Mouse (Mus musculus): ENCODE results near the gene Dennd6b. TPM values are rescaled to one million over a fixed set of nuclear protein-coding genes. Genes with fewer than 3 reads are reported as not detected.

Dennd6b gene
- polyA plus RNA-seq, 1 experiment from 2014 or later: 4.4 TPM

DNA sequence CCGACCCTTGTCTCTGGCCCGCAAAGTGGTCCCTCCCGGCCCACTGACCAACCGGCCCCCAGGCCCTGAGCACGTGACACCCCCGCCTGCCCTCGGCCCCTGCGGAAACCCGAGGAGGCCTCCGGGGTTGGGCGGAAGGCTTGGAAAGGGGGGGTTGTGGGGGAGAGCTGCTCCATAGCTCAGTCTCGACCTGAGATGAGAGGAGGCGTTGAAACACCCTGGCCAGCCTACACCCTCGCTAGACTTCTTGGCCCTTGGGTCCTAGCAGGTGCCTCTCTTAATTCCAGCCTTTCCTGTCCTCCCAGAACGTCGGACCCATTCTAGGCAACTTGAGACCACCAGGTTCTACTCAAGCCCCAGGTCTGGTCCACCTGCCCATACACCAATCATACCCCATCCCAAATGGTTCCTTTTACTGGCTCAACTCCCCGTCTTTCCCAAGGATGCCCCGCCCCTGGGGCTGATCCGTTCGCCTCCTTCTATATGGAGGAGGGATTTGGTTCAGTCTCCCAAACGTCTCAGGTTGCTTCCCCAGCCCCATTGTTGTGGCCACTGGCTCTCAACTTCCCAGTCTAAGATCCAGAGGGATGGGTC is 55.5 kb downstream of the Dennd6b start, which contains the start of gene Mapk12:
Mapk12 (minus strand) TSS at position 45 of the 594 bp plus-strand sequence.
- Histone ChIP-seq H3K4me2 (replicated peaks; ENCODE audit: low read depth, low read length) (peak within 1 kb of the TSS; percentile 90), H3K9me3 (ENCODE audit: low read length) (no peaks in the 10 kb centered on the region), H3K4me3 (ENCODE audit: low read depth, low read length) (peak within 1 kb of the TSS; percentile 53), H3K27me3 (replicated peaks; ENCODE audit: insufficient read depth, low read length) (peaks cover 15% of the 10 kb centered on the region; the same call in 1 of the 2 replicates), H3K4me1 (ENCODE audit: insufficient read depth, low read depth, low read length) (peaks cover 7% of the 10 kb centered on the region; the same call in 1 of the 2 replicates), H3K27ac (ENCODE audit: low read length) (peak within 1 kb of the TSS; percentile 51; the same call in 1 of the 2 replicates), H3K36me3 (ENCODE audit: insufficient read depth, low read length) (no peaks in the 10 kb centered on the region), H3K9ac (replicated peaks; ENCODE audit: low read depth) (peak within 1 kb of the TSS; percentile 34)
- TF ChIP-seq CTCF (IDR thresholded peaks at IDR 0.05) (no peak), EP300 (IDR thresholded peaks at IDR 0.05) (no peak)
- DNase-seq (ENCODE audit: low spot score) (peak; percentile 62), ATAC-seq (peak; percentile 81)
- 2% methylated on average over 21 of the region's 21 CpGs for WGBS

DNA sequence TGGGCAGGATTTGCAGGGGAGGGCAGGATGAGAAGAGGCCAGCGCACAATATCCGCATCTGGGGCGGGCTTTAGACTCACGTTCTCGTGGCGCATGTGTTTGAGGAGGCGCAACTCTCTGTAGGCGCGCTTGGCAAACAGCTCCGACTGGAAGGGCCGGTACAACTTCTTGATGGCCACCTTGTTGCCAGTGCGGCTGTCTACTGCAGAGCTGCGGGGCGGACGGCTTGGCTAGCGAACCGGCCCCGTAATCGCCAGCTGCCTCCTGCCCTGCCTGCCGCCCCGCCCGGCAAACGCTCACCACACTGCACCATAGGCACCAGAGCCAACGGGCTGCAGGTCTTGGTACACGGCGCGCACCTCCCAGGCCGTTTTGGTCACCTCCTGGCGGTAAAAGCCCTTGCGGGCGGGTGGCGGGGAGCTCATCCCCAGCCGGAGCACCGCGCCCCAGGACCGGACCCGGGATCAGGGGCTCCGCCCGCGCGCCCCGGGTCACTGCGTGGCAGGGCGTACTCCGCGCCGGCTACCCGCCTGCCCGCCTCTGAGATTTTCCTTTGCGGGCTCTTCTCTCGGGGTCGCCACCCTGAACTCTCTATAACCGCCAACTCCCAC is 56.1 kb downstream of the Dennd6b start:
- H3K4me3 ChIP-seq (ENCODE audit: low read depth, low read length): peak overlapping the region; percentile 53
- ATAC-seq (peak; percentile 53), DNase-seq (ENCODE audit: low spot score) (peak; percentile 36)
- TF ChIP-seq EP300 (IDR thresholded peaks at IDR 0.05) (no peak), CTCF (IDR thresholded peaks at IDR 0.05) (no peak)
- H3K27me3 ChIP-seq (replicated peaks; ENCODE audit: insufficient read depth, low read length): peaks cover 13% of the 10 kb centered on the region; the same call in 1 of the 2 replicates
- no peaks in the 10 kb centered on the region for H3K36me3 ChIP-seq (ENCODE audit: insufficient read depth, low read length)
- no peaks in the 10 kb centered on the region for H3K9me3 ChIP-seq (ENCODE audit: low read length)
- under 1% methylated on average over 51 of the region's 53 CpGs for WGBS
- peaks cover 7% of the 10 kb centered on the region; the same call in 1 of the 2 replicates for H3K4me1 ChIP-seq (ENCODE audit: insufficient read depth, low read depth, low read length)
- peak overlapping the region; percentile 90 for H3K4me2 ChIP-seq (replicated peaks; ENCODE audit: low read depth, low read length)
- H3K27ac ChIP-seq (ENCODE audit: low read length): peak overlapping the region; percentile 51; the same call in 1 of the 2 replicates
- H3K9ac ChIP-seq (replicated peaks; ENCODE audit: low read depth): peak overlapping the region; percentile 34

- WGBS: 82% methylated on average over 6 of the region's 6 CpGs
- no peak overlapping the region for H3K4me3 ChIP-seq (ENCODE audit: low read depth, low read length)
- DNase-seq (ENCODE audit: low spot score): no peak
- no peak overlapping the region for H3K9ac ChIP-seq (replicated peaks; ENCODE audit: low read depth)
- no peak overlapping the region for H3K27ac ChIP-seq (ENCODE audit: low read length)
- H3K27me3 ChIP-seq (replicated peaks; ENCODE audit: insufficient read depth, low read length): peaks cover 13% of the 10 kb centered on the region; the same call in 1 of the 2 replicates
- H3K36me3 ChIP-seq (ENCODE audit: insufficient read depth, low read length): no peaks in the 10 kb centered on the region
- ATAC-seq: no peak
- peaks cover 7% of the 10 kb centered on the region; the same call in 1 of the 2 replicates for H3K4me1 ChIP-seq (ENCODE audit: insufficient read depth, low read depth, low read length)
- no peaks in the 10 kb centered on the region for H3K9me3 ChIP-seq (ENCODE audit: low read length)
- TF ChIP-seq CTCF (IDR thresholded peaks at IDR 0.05) (no peak), EP300 (IDR thresholded peaks at IDR 0.05) (no peak)
- H3K4me2 ChIP-seq (replicated peaks; ENCODE audit: low read depth, low read length): no peak overlapping the region
Observed at GRCm38 (mm10) chr15:89138531-89138930, 57.8 kb downstream of the Dennd6b start.

GRCm38 (mm10) chr15:89138046-89138405 is 58.3 kb downstream of the Dennd6b start:
- no peak for TF ChIP-seq CTCF (IDR thresholded peaks at IDR 0.05)
- no peak for TF ChIP-seq EP300 (IDR thresholded peaks at IDR 0.05)
- Histone ChIP-seq H3K9ac (replicated peaks; ENCODE audit: low read depth) (no peak overlapping the region), H3K9me3 (ENCODE audit: low read length) (no peaks in the 10 kb centered on the region), H3K27ac (ENCODE audit: low read length) (no peak overlapping the region), H3K4me2 (replicated peaks; ENCODE audit: low read depth, low read length) (no peak overlapping the region), H3K4me1 (ENCODE audit: insufficient read depth, low read depth, low read length) (peaks cover 7% of the 10 kb centered on the region; the same call in 1 of the 2 replicates), H3K27me3 (replicated peaks; ENCODE audit: insufficient read depth, low read length) (peaks cover 13% of the 10 kb centered on the region; the same call in 1 of the 2 replicates), H3K36me3 (ENCODE audit: insufficient read depth, low read length) (no peaks in the 10 kb centered on the region), H3K4me3 (ENCODE audit: low read depth, low read length) (no peak overlapping the region)
- DNase-seq (ENCODE audit: low spot score) (no peak), ATAC-seq (no peak)
- 82% methylated on average over 7 of the region's 7 CpGs for WGBS

GRCm38 (mm10) chr15:89137378-89138045 is 58.8 kb downstream of the Dennd6b start:
- ATAC-seq (no peak), DNase-seq (ENCODE audit: low spot score) (no peak)
- Histone ChIP-seq H3K9ac (replicated peaks; ENCODE audit: low read depth) (no peak overlapping the region), H3K4me2 (replicated peaks; ENCODE audit: low read depth, low read length) (no peak overlapping the region), H3K36me3 (ENCODE audit: insufficient read depth, low read length) (no peaks in the 10 kb centered on the region), H3K4me1 (ENCODE audit: insufficient read depth, low read depth, low read length) (peaks cover 7% of the 10 kb centered on the region; the same call in 1 of the 2 replicates), H3K4me3 (ENCODE audit: low read depth, low read length) (no peak overlapping the region), H3K27me3 (replicated peaks; ENCODE audit: insufficient read depth, low read length) (peaks cover 13% of the 10 kb centered on the region; the same call in 1 of the 2 replicates), H3K27ac (ENCODE audit: low read length) (no peak overlapping the region), H3K9me3 (ENCODE audit: low read length) (no peaks in the 10 kb centered on the region)
- WGBS: 65% methylated on average over 11 of the region's 11 CpGs
- no peak for TF ChIP-seq EP300 (IDR thresholded peaks at IDR 0.05)
- no peak for TF ChIP-seq CTCF (IDR thresholded peaks at IDR 0.05)

All from lung, postnatal 0 days (tissue).